Mouse (Mus musculus) stomach, postnatal 0 days (tissue): ENCODE results near the gene Card19. TPM values are rescaled to one million over a fixed set of nuclear protein-coding genes. Genes with fewer than 3 reads are reported as not detected.
A peak's percentile ranks its signal among the peaks of the same experiment; 100 is the strongest.

Experiments used
- ATAC-seq: fragments of 200-750 bp; cut with Nextera tagmentation; 2 replicates; pipeline ENCODE4 v1.8.0; 2017; ENCODE audit not compliant: low FRiP score, low TSS enrichment
- DNase-seq: peaks from one replicate; pipeline ENCODE4 v3.0.0-alpha.2; 2016; ENCODE audit warnings: low spot score
- H3K27ac ChIP-seq: fragments of 300-500 bp; sonication (generic); replicated peaks from 2 replicates; pipeline ENCODE4 v1.5.1; 2014; ENCODE audit warnings: mild to moderate bottlenecking, control low read depth
- H3K27me3 ChIP-seq: fragments of 300-500 bp; sonication (generic); 2 replicates; pipeline ENCODE4 v1.6.1; 2014; ENCODE audit warnings: low read length; ENCODE audit not compliant: control insufficient read depth, insufficient read depth
- H3K36me3 ChIP-seq: fragments of 300-500 bp; sonication (generic); 2 replicates; pipeline ENCODE4 v1.6.1; 2014; ENCODE audit warnings: low read length, mixed read lengths; ENCODE audit not compliant: control insufficient read depth, insufficient read depth
- H3K4me1 ChIP-seq: fragments of 300-500 bp; sonication (generic); replicated peaks from 2 replicates; pipeline ENCODE4 v1.6.1; 2014; ENCODE audit warnings: antibody characterized with exemption; ENCODE audit not compliant: control insufficient read depth, insufficient read depth
- H3K4me2 ChIP-seq: fragments of 300-500 bp; sonication (generic); replicated peaks from 2 replicates; pipeline ENCODE4 v1.6.1; 2014; ENCODE audit warnings: low read depth, mild to moderate bottlenecking, control low read depth, moderate library complexity
- H3K4me3 ChIP-seq: fragments of 300-500 bp; sonication (generic); 2 replicates; pipeline ENCODE4 v1.5.1; 2014; ENCODE audit warnings: low read depth, low read length, control low read depth
- H3K9ac ChIP-seq: fragments of 300-500 bp; sonication (generic); 2 replicates; pipeline ENCODE4 v1.6.1; 2014; ENCODE audit warnings: mild to moderate bottlenecking, low read length, control low read depth, mixed read lengths
- H3K9me3 ChIP-seq: fragments of 300-500 bp; sonication (generic); 2 replicates; pipeline ENCODE4 v1.6.1; 2016; ENCODE audit warnings: low read length; ENCODE audit not compliant: control insufficient read depth
- CTCF ChIP-seq: IDR thresholded peaks from 2 replicates; pipeline ENCODE4 v1.5.1; 2016; ENCODE audit warnings: antibody characterized with exemption, low read depth, mild to moderate bottlenecking, moderate library complexity
- EP300 ChIP-seq: optimal IDR thresholded peaks from 2 replicates; pipeline ENCODE3; 2016; ENCODE audit warnings: antibody characterized with exemption
- WGBS: fragments of 180-500 bp; shearing (Covaris S2); extraction: QIAGEN DNeasy Blood & Tissue Kit; methylation state at CpG from one replicate; pipeline ENCODE4 v1.1.7; 2014; 5-methylcytosine and 5-hydroxymethylcytosine counted together
- polyA plus RNA-seq: library from polyadenylated mRNA; unstranded; fragments of >200 nt; fragmentation: Nextera tagmentation; extraction: Ambion mirVana; gene quantifications from 2 replicates; pipeline ENCODE4 v1.2.1, GENCODE M21; 2015

Card19 gene
- polyA plus RNA-seq, 1 experiment from 2014 or later, result 86.2 TPM

- ATAC-seq (peak; percentile 58), DNase-seq (no peak)
- Histone ChIP-seq H3K27ac (peak overlapping the region; percentile 95), H3K36me3 (no peaks in the 10 kb centered on the region), H3K4me2 (peak overlapping the region; percentile 74), H3K9me3 (no peaks in the 10 kb centered on the region), H3K4me1 (peaks cover 12% of the 10 kb centered on the region), H3K9ac (peak overlapping the region; percentile 95), H3K4me3 (peak overlapping the region; percentile 96), H3K27me3 (no peaks in the 10 kb centered on the region)
- TF ChIP-seq CTCF (no peak), EP300 (no peak)
- WGBS, result 4% methylated on average over 17 of the region's 17 CpGs
These were observed 349 bp upstream of the Card19 start for GRCm38 (mm10) chr13:49216220-49216552.

GRCm38 (mm10) chr13:49215128-49215503, 721 bp downstream of the Card19 start:
- Histone ChIP-seq H3K4me2 (peak overlapping the region; percentile 74), H3K4me1 (peaks cover 12% of the 10 kb centered on the region), H3K36me3 (no peaks in the 10 kb centered on the region), H3K27me3 (no peaks in the 10 kb centered on the region), H3K9ac (peak overlapping the region; percentile 95), H3K4me3 (peak overlapping the region; percentile 96), H3K9me3 (no peaks in the 10 kb centered on the region), H3K27ac (peak overlapping the region; percentile 95; the same call in 1 of the 2 replicates)
- ATAC-seq (no peak), DNase-seq (no peak)
- TF ChIP-seq EP300, result no peak
- TF ChIP-seq CTCF, result no peak
- 10% methylated on average over 5 of the region's 5 CpGs for WGBS

- TF ChIP-seq EP300 (no peak), CTCF (no peak)
- H3K4me1 ChIP-seq, result peaks cover 12% of the 10 kb centered on the region
- no peaks in the 10 kb centered on the region for H3K36me3 ChIP-seq
- H3K9ac ChIP-seq, result no peak overlapping the region
- 69% methylated on average over 3 of the region's 3 CpGs for WGBS
- DNase-seq, result no peak
- peak overlapping the region; percentile 74 for H3K4me2 ChIP-seq
- no peaks in the 10 kb centered on the region for H3K27me3 ChIP-seq
- H3K4me3 ChIP-seq, result no peak overlapping the region
- ATAC-seq, result no peak
- H3K27ac ChIP-seq, result no peak overlapping the region
- H3K9me3 ChIP-seq, result no peaks in the 10 kb centered on the region
These were observed 1.4 kb downstream of the Card19 start for GRCm38 (mm10) chr13:49214454-49214853.

GRCm38 (mm10) chr13:49213531-49213932, 2.3 kb downstream of the Card19 start:
- DNase-seq (peak; percentile 81), ATAC-seq (peak; percentile 84)
- WGBS, result 52% methylated on average over 4 of the region's 4 CpGs
- Histone ChIP-seq H3K9ac (no peak overlapping the region), H3K4me2 (no peak overlapping the region), H3K4me3 (no peak overlapping the region), H3K36me3 (no peaks in the 10 kb centered on the region), H3K4me1 (peaks cover 12% of the 10 kb centered on the region), H3K9me3 (no peaks in the 10 kb centered on the region), H3K27ac (peak overlapping the region; percentile 40; the same call in 1 of the 2 replicates), H3K27me3 (no peaks in the 10 kb centered on the region)
- TF ChIP-seq EP300, result no peak
- TF ChIP-seq CTCF, result no peak

GRCm38 (mm10) chr13:49212711-49213500, 2.9 kb downstream of the Card19 start:
- Histone ChIP-seq H3K27ac (no peak overlapping the region), H3K36me3 (no peaks in the 10 kb centered on the region), H3K9me3 (no peaks in the 10 kb centered on the region), H3K4me3 (no peak overlapping the region), H3K4me2 (no peak overlapping the region), H3K27me3 (no peaks in the 10 kb centered on the region), H3K9ac (no peak overlapping the region), H3K4me1 (peaks cover 12% of the 10 kb centered on the region)
- DNase-seq (no peak), ATAC-seq (no peak)
- 88% methylated on average over 4 of the region's 4 CpGs for WGBS
- TF ChIP-seq CTCF, result no peak
- TF ChIP-seq EP300, result no peak

- H3K27ac ChIP-seq, result no peak overlapping the region
- WGBS, result 61% methylated on average over 7 of the region's 7 CpGs
These were observed 6.5 kb downstream of the Card19 start for GRCm38 (mm10) chr13:49209306-49209705.

More at GRCm38 (mm10) chr13:49209306-49209705, 6.5 kb downstream of the Card19 start:
- peaks cover 12% of the 10 kb centered on the region; the same call in 1 of the 2 replicates for H3K36me3 ChIP-seq
- H3K9me3 ChIP-seq, result no peaks in the 10 kb centered on the region
- ATAC-seq (no peak), DNase-seq (no peak)
- H3K4me3 ChIP-seq, result no peak overlapping the region
- H3K4me1 ChIP-seq, result no peaks in the 10 kb centered on the region
- no peaks in the 10 kb centered on the region for H3K27me3 ChIP-seq
- no peak overlapping the region for H3K9ac ChIP-seq
- no peak for TF ChIP-seq EP300
- no peak for TF ChIP-seq CTCF
- no peak overlapping the region for H3K4me2 ChIP-seq
